Mouse (Mus musculus) ES-E14 (cell line): ENCODE results near the gene Zfp26. TPM values are rescaled to one million over a fixed set of nuclear protein-coding genes. Genes with fewer than 3 reads are reported as not detected.
A peak's percentile ranks its signal among the peaks of the same experiment; 100 is the strongest.

ENCODE experiments used
- DNase-seq: peaks from one replicate; pipeline ENCODE4 v3.0.0-alpha.2; 2013; ENCODE audit warnings: low read depth, low spot score
- H3K27ac ChIP-seq: 2 replicates; pipeline ENCODE4 v1.5.1; 2012; ENCODE audit warnings: low read depth, mild to moderate bottlenecking, low read length, moderate library complexity, mixed read lengths; ENCODE audit not compliant: poor library complexity, insufficient read depth, severe bottlenecking
- H3K36me3 ChIP-seq: 2 replicates; pipeline ENCODE4 v1.6.1; 2012; ENCODE audit warnings: mild to moderate bottlenecking, low read length, moderate library complexity, mixed read lengths; ENCODE audit not compliant: control insufficient read depth, poor library complexity, insufficient read depth, severe bottlenecking
- H3K4me1 ChIP-seq, 2 experiments: fragments of 150-350 bp in 1 of 2; sonication (generic) in 1 of 2; 2 replicates each; pipeline ENCODE4 v1.6.1; 2012; ENCODE audit warnings: low read length in 2 of 2, mild to moderate bottlenecking in 1 of 2, mixed read lengths in 1 of 2; ENCODE audit not compliant: control insufficient read depth in 2 of 2, insufficient read depth in 2 of 2, poor library complexity in 1 of 2
- H3K4me3 ChIP-seq, 2 experiments: fragments of 150-350 bp in 1 of 2; sonication (generic) in 1 of 2; 2 replicates each; pipeline ENCODE4 v1.5.1; 2012; ENCODE audit warnings: low read length in 2 of 2, low read depth in 1 of 2, mild to moderate bottlenecking in 1 of 2, mixed read lengths in 1 of 2; ENCODE audit not compliant: insufficient read depth in 1 of 2, poor library complexity in 1 of 2, severe bottlenecking in 1 of 2
- H3K9ac ChIP-seq: 2 replicates; pipeline ENCODE4 v1.6.1; 2012; ENCODE audit warnings: low read depth, mild to moderate bottlenecking, low read length, mixed read lengths; ENCODE audit not compliant: poor library complexity, insufficient read depth, severe bottlenecking
- H3K9me3 ChIP-seq: fragments of 150-350 bp; sonication (generic); 2 replicates; pipeline ENCODE4 v1.6.1; 2012; ENCODE audit warnings: low read depth, mild to moderate bottlenecking, low read length; ENCODE audit not compliant: control insufficient read depth, insufficient read depth
- CHD2 ChIP-seq: IDR thresholded peaks from 2 replicates; pipeline ENCODE4 v1.6.1; 2014; ENCODE audit warnings: mild to moderate bottlenecking, low read depth, low read length, inconsistent platforms
- HCFC1 ChIP-seq: IDR thresholded peaks from 2 replicates; pipeline ENCODE4 v1.6.1; 2012; ENCODE audit warnings: low read length, inconsistent platforms, borderline replicate concordance; ENCODE audit not compliant: insufficient read depth
- MAFK ChIP-seq: IDR thresholded peaks from 2 replicates; pipeline ENCODE4 v1.6.1; 2014; ENCODE audit warnings: mild to moderate bottlenecking, low read depth, low read length, inconsistent platforms; ENCODE audit not compliant: insufficient read depth
- ZC3H11A ChIP-seq: IDR thresholded peaks from 2 replicates; pipeline ENCODE4 v1.6.1; 2012; ENCODE audit warnings: low read depth, mild to moderate bottlenecking, inconsistent platforms, low read length, borderline replicate concordance
- ZNF384 ChIP-seq: IDR thresholded peaks from 2 replicates; pipeline ENCODE4 v1.6.1; 2012; ENCODE audit warnings: low read depth, low read length, inconsistent platforms
- in situ Hi-C, 2 experiments: fragments of 600-800 bp; cut with MboI; formaldehyde crosslinking; loops; one replicate each; pipeline ENCODE4 v1.15.1; 2025; ENCODE audit warnings: low sequenced_read_pairs in 2 of 2, inconsistent platforms in 1 of 2; ENCODE audit not compliant: unreplicated experiment in 2 of 2
- total RNA-seq: library from RNA; depleted of rRNA; stranded (reverse); fragments of 300-350 nt; gene quantifications from 2 replicates; pipeline ENCODE4 v1.2.3, GENCODE M21; 2012; rRNA removed

Gene Zfp26
- total RNA-seq, 1 experiment, result 18.3 TPM

GRCm38 (mm10) chr9:20383659-20384058 is 76.3 kb downstream of the Zfp26 start:
- Histone ChIP-seq H3K27ac (no peak overlapping the region), H3K36me3 (no peaks in the 10 kb centered on the region), H3K9ac (no peak overlapping the region), H3K4me3 (no peak overlapping the region), H3K4me1 (no peaks in the 10 kb centered on the region), H3K9me3 (no peaks in the 10 kb centered on the region)
- in situ Hi-C loops, result no loop called here
- no peak for TF ChIP-seq ZNF384
- no peak for TF ChIP-seq ZC3H11A
- no peak for TF ChIP-seq CHD2
- 0 out of 2 replicates have a peak, but pooled peaks have one; percentile 5 for TF ChIP-seq MAFK
- TF ChIP-seq HCFC1, result no peak
- DNase-seq, result no peak

Other genes with a start within 250 kb of the Zfp26 start
- not detected in 2 replicates for gene Olfr871, start 248.0 kb downstream of the Zfp26 start, total RNA-seq
- gene Olfr872, start 223.0 kb downstream of the Zfp26 start, total RNA-seq, result not detected in 2 replicates
- gene Olfr39, start 177.8 kb downstream of the Zfp26 start, total RNA-seq, result not detected in 2 replicates
- not detected in 2 replicates for gene Olfr873, start 161.6 kb downstream of the Zfp26 start, total RNA-seq
- gene Olfr18, start 124.1 kb downstream of the Zfp26 start, total RNA-seq, result 0.09 and 0.21 TPM in 2 replicates
- 11.5 and 14.2 TPM in 2 replicates for gene Zfp560, start 75.0 kb downstream of the Zfp26 start, total RNA-seq
- gene Zfp426, start 32.6 kb upstream of the Zfp26 start, total RNA-seq, result 9.1 and 10.9 TPM in 2 replicates
- gene Zfp266, start 61.3 kb upstream of the Zfp26 start, total RNA-seq, result 48.0 and 53.0 TPM in 2 replicates
- 8.3 and 9.0 TPM in 2 replicates for gene Zfp846, start 121.1 kb upstream of the Zfp26 start, total RNA-seq
- 185 and 224 TPM in 2 replicates for gene Ubl5, start 182.7 kb upstream of the Zfp26 start, total RNA-seq
- 13.0 and 14.5 TPM in 2 replicates for gene Fbxl12, start 184.6 kb upstream of the Zfp26 start, total RNA-seq
- gene Pin1, start 191.9 kb upstream of the Zfp26 start, total RNA-seq, result 58.6 and 66.6 TPM in 2 replicates